Mouse (Mus musculus) liver, embryonic 11.5 days (tissue): ENCODE measurements around the gene Gm5622. TPM values are rescaled to one million over a fixed set of nuclear protein-coding genes. Genes with fewer than 3 reads are reported as not detected.
"Not testable (repeated sequence)": the region's sequence is repeated elsewhere in the genome, so short reads cannot be mapped to it uniquely, and the experiment has no call there.

ENCODE experiments used
- ATAC-seq: fragments of 200-750 bp; cut with Nextera tagmentation; replicated peaks from 2 replicates; pipeline ENCODE4 v1.8.0; 2017; ENCODE audit warnings: moderate number of reproducible peaks, mild to moderate bottlenecking, moderate TSS enrichment, moderate library complexity; ENCODE audit not compliant: low FRiP score
- DNase-seq: peaks from one replicate; pipeline ENCODE4 v3.0.0-alpha.2; 2017; ENCODE audit warnings: low spot score
- H3K27ac ChIP-seq: fragments of 300-500 bp; sonication (generic); 2 replicates; pipeline ENCODE4 v1.5.1; 2014; ENCODE audit warnings: mild to moderate bottlenecking, low read depth, low read length, control low read depth
- H3K27me3 ChIP-seq: fragments of 300-500 bp; sonication (generic); replicated peaks from 2 replicates; pipeline ENCODE4 v1.6.1; 2014; ENCODE audit warnings: low read length, mixed read lengths; ENCODE audit not compliant: control insufficient read depth, insufficient read depth
- H3K36me3 ChIP-seq: fragments of 300-500 bp; sonication (generic); 2 replicates; pipeline ENCODE4 v1.6.1; 2014; ENCODE audit warnings: mild to moderate bottlenecking, low read length, moderate library complexity, mixed read lengths; ENCODE audit not compliant: control insufficient read depth, insufficient read depth
- H3K4me1 ChIP-seq: fragments of 300-500 bp; sonication (generic); replicated peaks from 2 replicates; pipeline ENCODE4 v1.6.1; 2014; ENCODE audit warnings: low read length, mixed read lengths; ENCODE audit not compliant: control insufficient read depth, insufficient read depth
- H3K4me2 ChIP-seq: fragments of 300-500 bp; sonication (generic); 2 replicates; pipeline ENCODE4 v1.6.1; 2014; ENCODE audit warnings: mild to moderate bottlenecking, control low read depth, moderate library complexity
- H3K4me3 ChIP-seq: fragments of 300-500 bp; sonication (generic); 2 replicates; pipeline ENCODE4 v1.5.1; 2014; ENCODE audit warnings: low read depth, low read length, control low read depth
- H3K9ac ChIP-seq: fragments of 300-500 bp; sonication (generic); 2 replicates; pipeline ENCODE4 v1.6.1; 2014; ENCODE audit warnings: low read depth, low read length, control low read depth
- H3K9me3 ChIP-seq: fragments of 300-500 bp; sonication (generic); 2 replicates; pipeline ENCODE4 v1.6.1; 2016; ENCODE audit warnings: low read length, inconsistent platforms, mixed read lengths; ENCODE audit not compliant: control insufficient read depth
- WGBS: fragments of 180-500 bp; shearing (Covaris S2); extraction: QIAGEN DNeasy Blood & Tissue Kit; methylation state at CpG from one replicate; pipeline ENCODE4 v1.1.7; 2014; 5-methylcytosine and 5-hydroxymethylcytosine counted together
- polyA plus RNA-seq: library from polyadenylated mRNA; unstranded; fragments of >200 nt; fragmentation: Nextera tagmentation; extraction: Ambion mirVana; gene quantifications from 2 replicates; pipeline ENCODE4 v1.2.1, GENCODE M21; 2014

Gm5622 gene
- 0.21 TPM in 1 of 2 replicates, not detected in the other for polyA plus RNA-seq

DNA sequence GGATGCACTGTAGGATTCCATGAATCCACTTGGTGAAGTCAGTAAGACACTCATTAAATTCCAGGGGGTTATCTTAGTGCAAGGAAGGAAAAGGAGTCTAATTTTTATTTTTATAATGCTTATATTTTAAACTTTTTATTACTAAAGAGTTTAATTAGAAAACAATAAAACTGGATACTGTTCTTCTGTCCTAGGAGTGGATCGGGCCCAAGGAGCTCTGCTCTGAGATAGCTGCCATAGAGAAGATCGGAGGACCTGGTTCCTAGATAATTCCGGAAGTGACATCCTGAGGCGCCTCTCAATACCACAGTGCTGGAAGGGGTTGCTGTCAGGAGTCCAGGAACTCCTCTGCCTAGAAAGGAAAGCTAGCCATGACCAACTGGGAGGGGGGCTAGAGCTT is at the start of gene Gm5622:
Gene Gm5622, plus strand, starts transcription at position 301 of the 400 bp plus-strand sequence.
- 87% methylated on average over 4 of the region's 4 CpGs for WGBS
- DNase-seq = no peak
- H3K27ac ChIP-seq = no peak within 1 kb of the TSS

DNA sequence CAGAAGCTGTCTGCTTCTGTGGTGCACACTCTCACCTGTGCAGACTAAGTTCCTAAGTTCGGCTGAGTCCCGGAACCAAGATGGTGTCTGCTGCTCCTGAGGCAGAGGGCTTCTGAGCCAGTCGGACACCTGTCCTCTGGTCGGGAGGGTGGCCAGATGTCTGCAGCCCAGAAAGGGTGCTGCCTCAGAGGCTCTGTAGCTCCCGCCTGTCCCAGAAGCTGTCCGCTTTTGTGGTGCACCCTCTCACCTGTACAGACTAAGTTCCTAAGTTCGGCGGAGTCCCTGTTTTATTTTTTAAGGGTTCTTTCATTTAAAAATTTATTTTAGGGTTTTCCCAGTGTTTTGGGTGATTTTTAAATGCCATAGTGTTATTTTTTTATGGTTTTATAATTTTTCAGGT is 45.2 kb upstream of the Gm5622 start:
- Histone ChIP-seq H3K9ac (no peak overlapping the region), H3K4me2 (no peak overlapping the region), H3K4me1 (no peaks in the 10 kb centered on the region), H3K36me3 (no peaks in the 10 kb centered on the region), H3K4me3 (no peak overlapping the region), H3K9me3 (no peaks in the 10 kb centered on the region), H3K27ac (no peak overlapping the region), H3K27me3 (no peaks in the 10 kb centered on the region)
- ATAC-seq = no peak
- 88% methylated on average over 8 of the region's 8 CpGs for WGBS
- no peak for DNase-seq

More for the DNA sequence above, at the start of gene Gm5622:
- H3K9ac ChIP-seq = no peak within 1 kb of the TSS
- no peaks in the 10 kb centered on the region for H3K36me3 ChIP-seq
- H3K27me3 ChIP-seq = no peaks in the 10 kb centered on the region
- no peak within 1 kb of the TSS for H3K4me2 ChIP-seq
- ATAC-seq = no peak
- no peak within 1 kb of the TSS for H3K4me3 ChIP-seq
- no peaks in the 10 kb centered on the region for H3K9me3 ChIP-seq
- no peaks in the 10 kb centered on the region for H3K4me1 ChIP-seq

DNA sequence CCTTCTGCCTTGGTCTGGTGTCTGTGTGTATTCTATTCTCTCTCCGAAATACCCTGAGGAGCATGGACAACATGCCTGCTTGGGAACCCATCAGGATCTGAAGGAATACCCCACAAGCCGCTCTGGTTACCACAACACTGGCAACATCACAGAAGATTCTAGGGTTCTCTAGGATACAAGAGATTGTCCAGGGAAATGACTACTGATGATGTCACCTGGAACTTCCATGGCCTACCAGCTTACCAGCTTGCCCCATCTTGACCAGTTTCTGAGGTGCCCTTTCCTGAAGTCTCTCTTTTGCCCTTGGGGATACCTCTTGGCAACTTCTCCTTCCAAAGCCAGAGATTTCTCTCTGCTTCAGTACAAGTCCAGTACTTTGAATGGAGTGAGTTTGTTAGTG is 21.4 kb downstream of the Gm5622 start, which contains the start of gene Gm17175:
Gene Gm17175, minus strand, starts transcription at position 101 of the 400 bp plus-strand sequence.
- not testable (repeated sequence) for H3K27ac ChIP-seq, DNase-seq, H3K4me3 ChIP-seq, H3K36me3 ChIP-seq, ATAC-seq, H3K27me3 ChIP-seq, H3K4me1 ChIP-seq, H3K9ac ChIP-seq, H3K9me3 ChIP-seq, H3K4me2 ChIP-seq
- 78% methylated on average over 2 of the region's 2 CpGs for WGBS

DNA sequence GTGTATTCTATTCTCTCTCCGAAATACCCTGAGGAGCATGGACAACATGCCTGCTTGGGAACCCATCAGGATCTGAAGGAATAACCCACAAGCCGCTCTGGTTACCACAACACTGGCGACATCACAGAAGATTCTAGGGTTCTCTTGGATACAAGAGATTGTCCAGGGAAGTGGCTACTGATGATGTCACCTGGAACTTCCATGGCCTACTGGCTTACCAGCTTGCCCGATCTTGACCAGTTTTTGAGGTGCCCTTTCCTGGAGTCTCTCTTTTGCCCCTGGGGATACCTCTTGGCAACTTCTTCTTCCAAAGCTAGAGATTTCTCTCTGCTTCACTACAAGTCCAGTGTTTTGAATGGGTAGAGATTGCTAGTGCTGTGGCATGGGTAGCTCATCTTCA is 39.4 kb downstream of the Gm5622 start, which contains the start of gene Gm17174:
Gene Gm17174, minus strand, starts transcription at position 101 of the 400 bp plus-strand sequence.
- H3K4me3 ChIP-seq, H3K36me3 ChIP-seq, H3K9me3 ChIP-seq, H3K4me2 ChIP-seq, H3K9ac ChIP-seq, H3K27me3 ChIP-seq, DNase-seq, H3K4me1 ChIP-seq, H3K27ac ChIP-seq, ATAC-seq: not testable (repeated sequence)
- 88% methylated on average over 4 of the region's 4 CpGs for WGBS

DNA sequence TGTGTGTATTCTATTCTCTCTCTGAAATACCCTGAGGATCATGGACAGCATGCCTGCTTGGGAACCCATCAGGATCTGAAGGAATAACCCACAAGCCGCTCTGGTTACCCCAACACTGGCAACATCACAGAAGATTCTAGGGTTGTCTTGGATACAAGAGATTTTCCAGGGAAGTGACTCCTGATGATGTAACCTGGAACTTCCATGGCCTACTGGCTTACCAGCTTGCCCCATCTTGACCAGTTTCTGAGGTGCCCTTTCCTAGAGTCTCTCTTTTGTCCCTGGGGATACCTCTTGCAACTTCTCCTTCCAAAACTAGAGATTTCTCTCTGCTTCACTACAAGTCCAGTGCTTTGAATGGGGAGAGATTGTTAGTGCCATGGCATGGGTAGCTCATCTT is 58.6 kb downstream of the Gm5622 start, which contains the start of gene Gm17078:
Gene Gm17078, minus strand, starts transcription at position 101 of the 400 bp plus-strand sequence.
- no peak for ATAC-seq

DNA sequence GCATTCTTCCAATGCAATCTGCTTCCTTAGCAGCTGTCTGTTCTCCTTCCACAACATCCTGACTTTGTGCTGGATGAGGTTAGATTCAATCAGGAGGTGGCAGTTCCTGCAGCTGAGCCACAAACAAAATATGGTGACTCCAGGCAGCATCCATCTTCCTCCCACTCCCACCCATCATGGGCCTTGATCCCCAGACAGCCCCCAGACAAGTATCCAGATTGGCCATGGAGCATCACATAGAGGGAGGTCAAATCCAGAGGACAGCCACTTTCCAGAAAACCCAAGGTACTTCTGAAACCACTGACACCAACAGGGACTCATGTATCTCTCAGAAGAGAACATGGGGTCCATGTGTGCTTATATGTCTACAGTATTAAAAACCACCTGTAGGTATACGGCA is 79.8 kb downstream of the Gm5622 start:
- not testable (repeated sequence) for H3K4me1 ChIP-seq, H3K4me2 ChIP-seq, H3K27ac ChIP-seq, H3K36me3 ChIP-seq, H3K27me3 ChIP-seq, H3K9ac ChIP-seq, ATAC-seq, DNase-seq, H3K9me3 ChIP-seq, H3K4me3 ChIP-seq
- WGBS = 88% methylated on average over 1 of the region's 1 CpGs

More for the DNA sequence above, 58.6 kb downstream of the Gm5622 start, which contains the start of gene Gm17078:
- Histone ChIP-seq H3K36me3 (no peaks in the 10 kb centered on the region), H3K27me3 (no peaks in the 10 kb centered on the region), H3K27ac (no peak within 1 kb of the TSS), H3K9me3 (no peaks in the 10 kb centered on the region), H3K9ac (no peak within 1 kb of the TSS), H3K4me1 (no peaks in the 10 kb centered on the region), H3K4me2 (no peak within 1 kb of the TSS), H3K4me3 (no peak within 1 kb of the TSS)
- WGBS = 82% methylated on average over 1 of the region's 1 CpGs
- no peak for DNase-seq

DNA sequence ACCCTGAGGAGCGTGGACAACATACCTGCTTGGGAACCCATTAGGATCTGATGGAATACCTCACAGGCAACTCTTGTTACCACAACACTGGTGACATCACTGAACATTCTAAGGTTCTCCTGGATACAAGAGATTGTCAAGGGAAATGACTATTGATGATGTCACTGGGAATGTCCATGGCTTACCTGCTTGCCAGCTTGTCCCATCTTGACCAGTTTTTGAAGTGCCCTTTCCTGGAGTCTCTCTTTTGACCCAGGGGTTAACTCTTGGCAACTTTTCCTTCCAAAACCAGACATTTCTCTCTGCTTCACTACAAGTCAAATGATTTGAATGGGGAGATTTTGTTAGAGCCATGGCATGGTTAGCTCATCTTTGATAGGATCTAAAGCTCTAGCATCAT is 83.0 kb downstream of the Gm5622 start, which contains the start of gene Gm4181:
Gene Gm4181, minus strand, starts transcription at position 101 of the 400 bp plus-strand sequence.
- not testable (repeated sequence) for H3K36me3 ChIP-seq, H3K9ac ChIP-seq, H3K4me1 ChIP-seq, H3K27me3 ChIP-seq, H3K9me3 ChIP-seq, H3K4me2 ChIP-seq, H3K27ac ChIP-seq, ATAC-seq, DNase-seq, H3K4me3 ChIP-seq
- 50% methylated on average over 1 of the region's 1 CpGs for WGBS

DNA sequence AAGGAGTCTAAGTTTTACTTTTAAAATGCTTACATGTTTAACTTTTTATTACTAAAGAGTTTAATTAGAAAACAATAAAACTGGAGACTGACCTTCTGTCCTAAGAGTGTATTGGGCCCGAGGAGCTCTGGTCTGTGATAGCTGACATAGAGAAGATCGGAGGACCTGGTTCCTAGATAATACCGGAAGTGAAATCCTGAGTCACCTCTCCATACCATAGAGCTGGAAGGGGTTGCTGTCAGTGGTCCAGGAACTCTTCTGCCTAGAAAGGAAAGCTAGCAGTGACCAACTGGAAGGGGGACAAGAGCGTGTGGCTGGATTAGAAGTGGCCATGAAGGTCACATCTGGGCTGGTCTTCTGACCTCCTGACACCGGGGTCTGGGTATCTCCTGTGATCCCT is 124.7 kb downstream of the Gm5622 start:
- 80% methylated on average over 5 of the region's 5 CpGs for WGBS
- no peak overlapping the region for H3K4me3 ChIP-seq
- H3K27me3 ChIP-seq = no peaks in the 10 kb centered on the region
- no peaks in the 10 kb centered on the region for H3K9me3 ChIP-seq
- no peak overlapping the region for H3K4me2 ChIP-seq
- ATAC-seq (no peak), DNase-seq (no peak)
- H3K36me3 ChIP-seq = no peaks in the 10 kb centered on the region
- H3K27ac ChIP-seq = no peak overlapping the region
- no peaks in the 10 kb centered on the region for H3K4me1 ChIP-seq
- H3K9ac ChIP-seq = no peak overlapping the region

DNA sequence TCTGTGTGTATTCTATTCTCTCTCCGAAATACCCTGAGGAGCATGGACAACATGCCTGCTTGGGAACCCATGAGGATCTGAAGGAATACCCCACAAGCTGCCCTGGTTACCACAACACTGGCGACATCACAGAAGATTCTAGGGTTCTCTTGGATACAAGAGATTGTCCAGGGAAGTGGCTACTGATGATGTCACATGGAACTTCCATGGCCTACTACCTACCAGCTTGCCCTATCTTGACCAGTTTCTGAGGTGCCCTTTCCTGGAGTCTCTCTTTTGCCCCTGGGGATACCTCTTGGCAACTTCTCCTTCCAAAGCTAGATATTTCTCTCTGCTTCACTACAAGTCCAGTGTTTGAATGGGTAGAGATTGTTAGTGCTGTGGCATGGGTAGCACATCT is 142.8 kb downstream of the Gm5622 start, which contains the start of gene Gm17079:
Gene Gm17079, minus strand, starts transcription at position 101 of the 400 bp plus-strand sequence.
- not testable (repeated sequence) for H3K4me3 ChIP-seq, H3K9me3 ChIP-seq, ATAC-seq, H3K27me3 ChIP-seq, H3K36me3 ChIP-seq, H3K4me2 ChIP-seq, H3K27ac ChIP-seq, H3K4me1 ChIP-seq, DNase-seq, H3K9ac ChIP-seq
- WGBS = 100% methylated on average over 1 of the region's 2 CpGs
